In genomic region chr2:167004099-167004854, GRCm38 (mm10) we compare ENCODE assay signal across 10 mouse cellular contexts. TPM values are rescaled to one million over a fixed set of nuclear protein-coding genes. Genes with fewer than 3 reads are reported as not detected.
A peak's percentile ranks its signal among the peaks of the same experiment; 100 is the strongest.
DNase-seq lines count a peak whose midpoint lies in the region; ATAC-seq and TF ChIP-seq lines count a peak whose summit lies in the region.
"Had no signal": no experiment of that assay in that cellular context is flagged by ENCODE, and none has a peak within 500 bp of the region (broad histone marks: within the 10 kb centered on the region; RNA-seq: fewer than 3 reads in every experiment).

No protein-coding gene starts in this region.

- H3K4me3 ChIP-seq in ES-Bruce4 (ENCODE audit: low read depth, low read length) = no peak overlapping the region
- H3K4me3 ChIP-seq in liver, postnatal 0 days (ENCODE audit: low read depth, low read length) = no peak overlapping the region
- H3K4me3 ChIP-seq: embryonic facial prominence, embryonic 12.5 days; midbrain, embryonic 12.5 days had no signal

- H3K9me3 ChIP-seq in ES-Bruce4 (replicated peaks; ENCODE audit: control insufficient read depth, insufficient read depth, low read length, poor library complexity, severe bottlenecking) = no peaks in the 10 kb centered on the region
- H3K9me3 ChIP-seq in liver, postnatal 0 days (ENCODE audit: low read length) = no peaks in the 10 kb centered on the region
- H3K9me3 ChIP-seq: embryonic facial prominence, embryonic 12.5 days; midbrain, embryonic 12.5 days had no signal

- no peak overlapping the region for H3K4me2 ChIP-seq in liver, postnatal 0 days (ENCODE audit: low read depth, low read length)
- H3K4me2 ChIP-seq: embryonic facial prominence, embryonic 12.5 days; midbrain, embryonic 12.5 days had no signal

- peak; percentile 26 for TF ChIP-seq CTCF in ES-Bruce4 (IDR thresholded peaks at IDR 0.05; ENCODE audit: low read depth, low read length)
- peak; percentile 89 for TF ChIP-seq CTCF in liver, postnatal 0 days (IDR thresholded peaks at IDR 0.05; ENCODE audit: low read depth)

- intact Hi-C loops in heart, postnatal 25 days (cut with DNase I) = loop anchor here (1.0 kb wide), 1 partner anchor 48 kb away; no protein-coding TSS in a partner anchor

- H3K27me3 ChIP-seq in ES-Bruce4 (ENCODE audit: control insufficient read depth, insufficient read depth, low read length, poor library complexity, severe bottlenecking) = no peaks in the 10 kb centered on the region
- no peaks in the 10 kb centered on the region for H3K27me3 ChIP-seq in liver, postnatal 0 days (ENCODE audit: insufficient read depth, low read length)
- H3K27me3 ChIP-seq: embryonic facial prominence, embryonic 12.5 days; midbrain, embryonic 12.5 days had no signal

- H3K27ac ChIP-seq in ES-Bruce4 (ENCODE audit: insufficient read depth, low read length) = no peak overlapping the region
- no peak overlapping the region for H3K27ac ChIP-seq in liver, postnatal 0 days (ENCODE audit: low read depth)
- H3K27ac ChIP-seq: embryonic facial prominence, embryonic 12.5 days; midbrain, embryonic 12.5 days had no signal

- no peak for TF ChIP-seq POLR2A in ES-Bruce4 (IDR thresholded peaks at IDR 0.05; ENCODE audit: insufficient read depth, low read length)

- no peak for TF ChIP-seq EP300 in ES-Bruce4 (IDR thresholded peaks at IDR 0.05; ENCODE audit: insufficient read depth, low read depth, low read length)
- no peak for TF ChIP-seq EP300 in liver, postnatal 0 days (IDR thresholded peaks at IDR 0.05; ENCODE audit: low read depth)

- WGBS in liver, postnatal 0 days (ENCODE audit: insufficient replicate concordance) = 44% methylated on average over 8 of the region's 8 CpGs

- no peaks in the 10 kb centered on the region for H3K36me3 ChIP-seq in ES-Bruce4 (ENCODE audit: control insufficient read depth, insufficient read depth, low read length, poor library complexity, severe bottlenecking)
- no peaks in the 10 kb centered on the region for H3K36me3 ChIP-seq in liver, postnatal 0 days (replicated peaks; ENCODE audit: insufficient read depth, low read length)
- H3K36me3 ChIP-seq: embryonic facial prominence, embryonic 12.5 days; midbrain, embryonic 12.5 days had no signal

- no peaks in the 10 kb centered on the region for H3K4me1 ChIP-seq in ES-Bruce4 (ENCODE audit: control insufficient read depth, insufficient read depth, low read length)
- peaks cover 7% of the 10 kb centered on the region for H3K4me1 ChIP-seq in liver, postnatal 0 days (ENCODE audit: insufficient read depth)
- H3K4me1 ChIP-seq: embryonic facial prominence, embryonic 12.5 days; midbrain, embryonic 12.5 days had no signal

- no peak overlapping the region for H3K9ac ChIP-seq in ES-Bruce4 (ENCODE audit: low read depth, poor library complexity, severe bottlenecking)
- H3K9ac ChIP-seq in liver, postnatal 0 days (replicated peaks) = no peak overlapping the region
- H3K9ac ChIP-seq: embryonic facial prominence, embryonic 12.5 days; midbrain, embryonic 12.5 days had no signal

- peak; percentile 98 for ATAC-seq in frontal cortex, adult (ENCODE audit: low TSS enrichment)
- ATAC-seq in liver, postnatal 0 days = peak; percentile 66

- peak; percentile 76 for DNase-seq in heart, adult 8-10 months (ENCODE audit: low spot score)
- DNase-seq in heart, postnatal 25 days (ENCODE audit: low spot score) = no peak
- DNase-seq in c-Kit-positive CD71-positive TER-119-negative erythroid progenitor cells, embryonic 14.5 days (ENCODE audit: low read depth) = peak; percentile 68
- peak; percentile 56 to 85 for DNase-seq in kidney, postnatal 25 days
- peak; percentile 65 for DNase-seq in liver, postnatal 0 days
- DNase-seq in right cerebral cortex, postnatal 36 days (ENCODE audit: low spot score in 2 of 2) = peak; percentile 46 to 69

RNA-seq across cellular contexts. Expression of gene Stau1, which starts 8.2 kb away (rescaled TPM):
- 10 to 100 TPM; 40.7 to 48.5 (median 44.1) TPM for total RNA-seq in heart, adult 8-10 months (2022)
- 10 to 100 TPM; 41.7 to 45.4 TPM for total RNA-seq in heart, postnatal 25 days (2021)
- 50.1 and 55.4 TPM in 2 replicates for polyA plus RNA-seq in ES-Bruce4 (2011; ENCODE audit: insufficient read depth, insufficient read length, low read depth, missing spikeins)
- 28.6 and 31.5 TPM in 2 replicates for polyA plus RNA-seq in liver, postnatal 0 days (2015; fragmentation: Nextera tagmentation; extraction: Ambion mirVana)

RNA-seq across cellular contexts. Expression of gene Ddx27, which starts 10.7 kb away (rescaled TPM):
- 10 to 100 TPM in 3 of 4 experiments, 1 to 10 TPM in 1; 9.0 to 12.3 (median 10.7) TPM for total RNA-seq in heart, adult 8-10 months (2022)
- total RNA-seq in heart, postnatal 25 days (2021) = 10 to 100 TPM; 10.0 to 11.3 TPM
- polyA plus RNA-seq in ES-Bruce4 (2011; ENCODE audit: insufficient read depth, insufficient read length, low read depth, missing spikeins) = 72.1 and 75.7 TPM in 2 replicates
- 19.2 and 21.9 TPM in 2 replicates for polyA plus RNA-seq in liver, postnatal 0 days (2015; fragmentation: Nextera tagmentation; extraction: Ambion mirVana)

RNA-seq across cellular contexts. Expression of gene Znfx1, which starts 58.5 kb away (rescaled TPM):
- total RNA-seq in heart, adult 8-10 months (2022) = 10 to 100 TPM; 29.2 to 47.0 (median 40.3) TPM
- total RNA-seq in heart, postnatal 25 days (2021) = 10 to 100 TPM; 31.6 to 36.3 TPM
- polyA plus RNA-seq in ES-Bruce4 (2011; ENCODE audit: insufficient read depth, insufficient read length, low read depth, missing spikeins) = 11.4 and 12.1 TPM in 2 replicates
- polyA plus RNA-seq in liver, postnatal 0 days (2015; fragmentation: Nextera tagmentation; extraction: Ambion mirVana) = 5.8 and 6.3 TPM in 2 replicates
